Mouse (Mus musculus) T-helper 1 cell (primary cell): ENCODE results near the gene Haus8.
"Not testable (repeated sequence)": the region's sequence is repeated elsewhere in the genome, so short reads cannot be mapped to it uniquely, and the experiment has no call there.

Source experiments
- in situ Hi-C: fragments of 300-600 bp; cut with MboI, MseI; formaldehyde crosslinking; loops from one replicate; pipeline ENCODE4 v1.15.1; 2025; ENCODE audit warnings: high pct_unique_total_duplicates

The Haus8 gene

DNA sequence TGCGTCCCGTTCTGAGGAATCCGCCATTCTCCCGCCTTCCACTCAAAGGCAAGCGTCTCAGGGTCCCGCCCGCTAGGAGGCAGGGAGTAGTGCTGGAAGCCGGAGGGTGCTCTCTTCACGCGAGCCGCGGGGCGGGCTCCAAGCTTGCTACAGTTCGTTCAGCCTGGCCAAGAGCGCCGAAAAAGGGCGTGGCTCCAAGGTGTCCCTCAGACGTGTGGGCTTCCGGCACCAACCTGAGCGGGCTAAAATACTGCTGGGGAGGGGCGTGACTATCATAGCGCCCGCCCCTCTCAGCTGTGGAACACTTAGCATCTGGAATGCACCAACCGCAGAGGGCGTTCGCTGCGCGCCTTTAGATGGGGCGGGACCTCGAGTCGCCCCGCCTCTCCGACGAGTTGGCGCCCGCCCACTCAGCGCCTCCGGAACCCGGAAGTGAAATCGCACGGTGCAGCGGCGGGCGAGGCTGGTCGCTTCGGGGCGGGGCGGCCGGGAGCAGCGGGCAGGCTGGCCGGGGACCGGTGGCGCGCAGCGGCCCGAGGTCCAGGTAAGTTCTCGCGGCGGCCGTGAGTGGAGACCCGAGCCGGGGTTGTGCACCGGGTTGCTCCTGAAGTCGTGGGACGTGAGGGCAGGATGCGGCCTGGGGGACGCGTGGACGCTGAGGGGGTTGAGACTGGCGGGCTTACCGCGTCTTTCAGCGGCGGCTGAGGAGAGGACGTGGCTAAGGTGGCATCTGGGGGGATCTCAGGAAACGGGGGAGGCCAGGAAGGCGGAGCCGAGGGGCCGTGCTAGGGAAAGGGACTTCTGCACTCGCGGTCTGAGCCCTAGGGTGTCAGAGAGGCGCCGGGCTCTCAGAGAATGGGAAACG is at the start of gene Haus8, which contains the start of gene Myo9b:
Gene Haus8, minus strand, starts transcription at position 649 of the 865 bp plus-strand sequence.
Gene Myo9b, plus strand, starts transcription at position 429 of the 865 bp plus-strand sequence.
- in situ Hi-C loops, result loop anchor here (10.0 kb wide), 2 partner anchors 378 to 1482 kb away; partner anchors contain the start of genes Rpl18a and Slc5a5

DNA sequence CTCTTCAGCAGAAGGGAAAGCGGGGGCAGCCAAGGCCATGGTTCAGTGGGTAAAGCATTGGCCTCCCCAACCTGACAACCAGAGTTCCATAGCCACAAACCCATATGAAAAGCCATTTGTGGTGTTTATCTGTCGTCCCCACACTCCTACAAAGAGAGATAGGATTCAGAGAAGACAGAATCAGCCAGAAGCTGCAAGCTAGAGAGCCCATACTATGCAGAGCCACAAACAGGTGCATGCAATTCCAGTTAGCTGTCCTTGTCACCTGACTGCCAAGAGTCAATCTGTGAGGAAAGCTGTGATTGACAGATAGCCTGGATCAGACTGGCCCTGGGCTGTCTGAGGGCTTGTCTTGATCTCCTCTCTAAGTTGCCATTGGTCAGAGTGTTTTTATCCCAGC is 47.0 kb upstream of the Haus8 start:
- in situ Hi-C loops, result not testable (repeated sequence)

DNA sequence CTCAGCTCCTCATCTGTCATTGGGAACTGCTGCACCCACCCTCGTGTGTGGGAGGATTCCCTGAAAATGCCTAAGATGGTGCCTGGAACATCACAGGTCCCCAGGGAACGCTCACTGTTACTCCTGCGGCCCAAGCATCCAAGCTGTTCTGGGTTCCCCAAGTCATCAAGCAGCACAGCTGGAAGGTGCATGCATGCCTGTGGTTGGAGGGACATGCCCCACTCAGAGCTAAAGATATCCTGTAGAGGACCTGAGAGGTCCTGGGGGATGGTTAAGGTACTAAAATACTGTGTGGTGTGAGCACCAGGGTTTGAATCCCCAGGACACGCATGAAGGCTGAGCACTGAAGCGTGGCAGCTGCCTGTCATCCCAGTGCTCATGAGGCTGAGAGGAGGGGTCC is 45.9 kb upstream of the Haus8 start:
- in situ Hi-C loops, result not testable (repeated sequence)

DNA sequence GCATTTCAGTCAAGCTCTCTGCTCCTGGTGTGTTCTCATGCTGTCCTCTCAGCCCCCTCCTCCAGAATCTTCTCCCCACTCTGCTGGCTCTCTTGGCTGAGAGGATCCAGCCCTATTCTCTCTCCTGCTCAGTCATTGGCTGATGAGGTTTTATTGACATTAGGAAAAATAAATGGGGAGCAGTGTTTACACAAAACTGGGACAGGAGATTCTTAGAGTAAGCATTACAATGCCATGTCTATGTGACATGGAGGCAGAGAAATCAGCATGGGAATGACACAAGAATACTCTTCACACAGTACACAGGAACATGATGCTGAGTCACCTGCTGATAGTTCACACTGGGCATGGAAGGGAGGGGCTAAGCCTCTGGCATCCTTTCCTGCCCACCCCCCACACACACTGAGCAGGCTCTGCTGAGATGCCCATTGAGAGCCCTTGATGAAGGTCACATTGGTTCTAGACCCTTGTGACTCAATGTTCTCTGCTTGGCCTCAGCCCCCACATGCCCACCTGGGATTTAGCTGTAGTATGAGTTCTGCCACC is 43.8 kb upstream of the Haus8 start:
- in situ Hi-C loops, result no loop called here

DNA sequence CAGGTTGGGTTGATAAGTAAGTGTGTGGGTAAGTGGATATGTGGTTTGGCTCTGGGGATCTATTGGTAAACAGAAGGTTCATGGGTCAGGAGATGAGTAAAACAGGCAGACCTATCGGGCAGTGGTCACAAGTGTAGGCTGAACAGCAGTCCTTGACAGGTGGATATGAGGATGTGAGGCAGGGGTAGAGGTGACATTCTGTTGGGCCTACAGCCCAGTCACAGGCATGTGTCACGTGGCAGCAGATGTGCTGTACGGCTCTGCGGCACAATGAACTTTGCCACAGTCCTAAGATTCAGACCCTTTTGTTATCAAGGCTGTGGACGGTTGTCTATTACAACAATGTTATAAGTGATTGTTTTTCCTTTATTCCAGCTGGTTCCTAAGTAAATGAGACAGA is 43.2 kb upstream of the Haus8 start:
- in situ Hi-C loops, result no loop called here

DNA sequence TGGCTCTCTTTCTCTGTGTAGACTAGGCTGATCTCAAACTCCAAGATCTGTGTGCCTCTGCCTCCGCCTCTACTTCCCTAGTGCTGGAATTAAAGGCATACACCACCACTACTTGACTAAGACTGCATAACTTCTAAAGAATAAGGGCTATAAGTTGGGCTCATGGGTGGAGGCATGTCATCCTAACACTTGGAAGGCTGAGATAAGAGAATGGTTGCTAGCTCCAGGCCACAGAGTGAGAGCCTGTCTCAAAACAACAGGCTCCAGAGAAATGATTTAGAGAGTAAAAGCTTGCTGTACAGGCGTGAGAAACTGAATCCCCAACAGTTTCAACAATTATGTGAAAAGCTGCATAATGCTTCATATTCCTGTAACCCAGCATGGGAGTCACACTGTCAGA is 41.2 kb upstream of the Haus8 start:
- in situ Hi-C loops, result no loop called here

DNA sequence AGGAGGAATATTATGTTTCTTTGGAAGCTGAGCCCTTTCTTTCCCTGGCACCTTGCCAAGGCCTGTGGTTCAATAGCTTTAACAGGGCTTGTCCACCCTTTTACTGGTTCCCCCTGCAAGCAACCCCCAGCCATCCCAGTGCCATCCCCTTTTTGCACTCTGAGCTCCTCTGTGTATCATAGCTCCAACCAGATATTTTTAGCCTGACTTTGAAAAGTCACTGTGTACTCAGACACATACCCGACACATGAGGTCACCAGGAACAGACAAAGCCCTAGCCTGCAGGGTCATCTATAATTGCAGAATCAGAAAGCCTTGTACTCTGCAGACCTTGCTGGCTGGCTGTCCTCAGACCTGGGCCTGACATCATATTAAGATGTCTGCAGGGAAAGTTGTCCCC is 40.0 kb upstream of the Haus8 start:
- in situ Hi-C loops, result no loop called here

DNA sequence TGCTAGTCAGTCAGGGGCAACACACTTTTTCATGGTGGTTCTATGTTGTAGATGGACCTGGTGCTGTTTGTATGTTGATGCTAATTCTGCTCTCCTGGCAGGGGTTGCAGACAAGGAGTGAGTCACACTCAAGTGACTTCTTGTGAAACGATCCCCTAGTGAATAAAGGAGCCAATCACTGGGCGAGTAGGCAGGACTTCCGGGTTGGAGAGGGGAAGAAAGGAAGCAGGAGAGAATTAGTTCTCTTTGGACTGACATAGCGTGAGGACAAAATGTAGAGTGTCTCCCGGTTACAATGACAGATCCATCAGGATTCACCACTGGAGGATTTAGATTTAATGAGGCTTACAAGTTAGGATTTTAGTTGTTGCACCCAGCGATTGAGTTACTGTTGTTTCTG is 37.7 kb upstream of the Haus8 start:
- in situ Hi-C loops, result no loop called here

DNA sequence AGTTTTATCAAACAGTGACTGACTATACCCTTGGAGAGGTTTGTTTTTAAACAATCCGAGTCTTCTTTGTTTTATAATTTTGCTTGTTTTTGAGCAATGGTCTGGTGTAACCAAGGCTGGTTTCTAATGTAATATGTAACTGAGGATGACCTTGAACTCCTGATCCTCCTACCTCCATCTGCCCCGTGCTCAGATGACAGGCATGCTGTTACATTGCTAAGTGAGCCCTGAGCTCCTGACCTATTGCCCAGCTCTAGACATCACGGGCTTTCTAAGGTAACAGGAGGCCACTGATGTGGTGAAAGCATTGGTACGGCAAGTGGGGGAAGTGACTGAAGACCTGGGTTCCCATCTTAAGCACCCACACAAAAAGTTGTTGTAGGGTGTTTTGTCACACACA is 35.2 kb upstream of the Haus8 start:
- in situ Hi-C loops, result no loop called here

DNA sequence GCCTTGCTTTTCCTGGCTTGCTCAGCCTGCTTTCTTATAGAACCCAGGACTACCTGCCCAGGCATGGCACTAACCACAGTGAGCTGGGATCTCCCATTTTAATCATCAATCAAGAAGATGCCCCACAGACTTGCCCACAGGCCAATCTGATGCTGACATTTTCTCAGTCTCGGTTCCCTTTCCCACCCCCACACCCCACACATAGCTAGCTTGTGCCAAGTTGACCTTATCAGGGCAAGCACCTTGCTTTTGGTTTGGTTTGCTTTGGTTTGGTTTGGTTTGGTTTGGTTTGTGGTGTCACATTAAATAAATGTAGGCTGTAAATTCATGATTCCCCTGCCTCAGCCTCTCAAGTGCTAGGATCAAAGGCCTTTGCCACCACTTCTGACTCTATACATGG is 34.6 kb upstream of the Haus8 start:
- in situ Hi-C loops, result no loop called here

DNA sequence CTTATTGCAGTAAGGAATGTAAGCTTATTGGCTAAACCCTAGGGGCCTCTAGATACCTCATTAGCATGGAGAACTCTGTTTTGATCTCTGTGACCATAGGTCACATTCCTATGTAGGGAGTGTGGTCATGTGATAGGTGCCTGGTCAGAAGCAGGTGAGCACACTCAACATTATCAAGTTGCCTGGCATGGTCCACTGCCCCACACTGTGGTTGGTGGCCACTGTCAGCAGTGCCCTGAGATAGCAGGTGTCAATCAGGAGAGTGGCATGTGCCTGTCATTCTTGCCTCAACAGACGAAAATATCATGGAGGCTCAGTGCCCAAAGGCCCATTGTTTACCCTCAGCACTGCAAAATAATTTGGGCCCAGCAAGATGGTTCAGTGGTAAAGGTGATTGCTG is 33.3 kb upstream of the Haus8 start:
- in situ Hi-C loops, result no loop called here

DNA sequence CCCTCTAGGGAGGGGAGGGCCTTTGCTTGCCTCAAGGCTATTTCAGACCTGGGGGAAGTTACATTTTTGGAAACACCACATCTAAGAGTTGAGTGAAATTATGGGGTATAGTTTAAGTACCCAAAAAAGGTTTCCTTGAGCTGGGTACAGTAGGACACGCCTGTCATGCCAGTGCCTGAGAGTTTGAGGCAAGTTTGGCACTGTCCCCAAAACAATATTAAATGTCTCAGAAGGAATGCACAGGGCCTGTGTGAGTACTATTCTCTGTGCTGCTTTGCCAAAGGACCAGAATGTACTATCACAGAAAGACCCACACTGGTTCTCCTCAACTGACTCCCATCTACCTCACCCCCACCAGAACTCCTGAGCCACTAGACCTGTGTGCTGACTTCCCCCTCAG is 30.9 kb upstream of the Haus8 start:
- in situ Hi-C loops, result no loop called here

DNA sequence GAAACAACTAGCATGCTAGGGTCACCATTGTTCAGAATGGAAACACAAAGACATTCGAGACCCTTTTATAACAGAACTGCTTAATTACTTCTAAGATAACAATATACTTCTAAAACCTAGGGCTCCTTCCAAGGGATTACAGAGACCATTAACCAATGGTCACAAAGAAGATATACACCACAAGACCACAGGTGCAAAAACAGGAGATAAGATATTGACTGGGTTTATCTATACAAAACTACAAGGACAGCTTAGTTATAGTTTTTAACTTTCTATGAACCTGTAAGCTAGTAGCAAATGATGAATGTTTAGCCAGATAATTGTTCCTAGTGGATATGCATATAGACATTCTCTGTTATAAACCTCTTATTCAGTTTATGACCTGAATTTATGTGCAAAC is 30.1 kb upstream of the Haus8 start:
- in situ Hi-C loops, result no loop called here

DNA sequence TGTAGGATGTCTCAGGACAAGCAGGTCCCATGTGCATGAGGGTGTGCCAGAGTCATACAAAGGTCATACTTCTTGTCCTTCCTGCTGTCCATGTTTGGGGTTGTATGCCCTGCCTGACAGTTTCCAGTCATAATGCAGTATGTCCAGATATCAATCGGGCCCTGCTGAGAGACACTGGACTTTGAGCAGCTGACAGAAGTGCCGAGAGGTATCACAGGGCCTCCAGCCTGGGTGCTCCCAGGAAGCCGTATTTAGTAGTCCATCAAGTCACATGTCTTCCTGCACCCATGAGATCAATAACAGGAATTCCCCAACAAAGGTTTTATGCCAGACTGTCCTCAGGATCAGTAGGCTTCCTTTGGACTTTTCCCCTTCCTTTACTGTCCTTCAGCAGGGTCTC is 27.0 kb upstream of the Haus8 start:
- in situ Hi-C loops, result no loop called here

DNA sequence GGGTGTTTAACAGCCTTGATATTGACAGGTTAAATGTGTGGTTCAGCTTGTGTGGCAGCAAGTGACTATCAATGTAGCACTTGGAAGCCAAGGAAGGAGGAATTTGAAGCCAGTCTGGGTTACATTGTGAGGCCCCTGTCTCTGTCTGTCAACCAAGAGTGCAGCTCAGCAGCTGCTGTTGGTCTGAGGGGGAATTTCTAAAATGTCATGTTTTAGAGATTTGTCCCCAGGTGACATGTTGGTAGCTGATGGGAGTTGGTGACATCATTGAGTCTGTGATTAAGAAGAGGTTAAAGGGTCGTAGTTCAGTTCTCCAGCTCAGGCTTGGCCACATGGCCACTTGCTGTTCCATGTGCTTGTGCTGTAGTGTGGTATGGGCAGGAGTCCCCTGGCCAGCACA is 24.7 kb upstream of the Haus8 start:
- in situ Hi-C loops, result no loop called here

DNA sequence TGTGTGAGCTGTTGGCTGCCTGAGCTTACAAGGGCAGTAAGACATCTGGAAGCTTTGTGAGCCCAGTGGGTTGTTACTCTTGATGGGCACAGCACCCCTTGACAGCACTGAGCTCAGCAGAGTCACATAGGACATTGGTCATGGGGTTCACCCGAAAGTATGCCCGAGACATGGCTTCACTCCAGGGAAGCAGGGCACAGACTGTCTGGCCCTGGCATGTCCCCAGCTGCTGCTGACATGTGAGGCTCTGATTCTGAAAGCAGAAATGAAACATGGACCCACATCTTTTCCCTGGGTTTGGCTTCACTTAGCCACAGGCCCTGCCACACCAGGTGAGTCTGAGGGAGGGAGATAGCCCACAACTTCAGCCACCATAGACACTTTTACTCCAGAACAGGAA is 24.1 kb upstream of the Haus8 start:
- in situ Hi-C loops, result no loop called here

DNA sequence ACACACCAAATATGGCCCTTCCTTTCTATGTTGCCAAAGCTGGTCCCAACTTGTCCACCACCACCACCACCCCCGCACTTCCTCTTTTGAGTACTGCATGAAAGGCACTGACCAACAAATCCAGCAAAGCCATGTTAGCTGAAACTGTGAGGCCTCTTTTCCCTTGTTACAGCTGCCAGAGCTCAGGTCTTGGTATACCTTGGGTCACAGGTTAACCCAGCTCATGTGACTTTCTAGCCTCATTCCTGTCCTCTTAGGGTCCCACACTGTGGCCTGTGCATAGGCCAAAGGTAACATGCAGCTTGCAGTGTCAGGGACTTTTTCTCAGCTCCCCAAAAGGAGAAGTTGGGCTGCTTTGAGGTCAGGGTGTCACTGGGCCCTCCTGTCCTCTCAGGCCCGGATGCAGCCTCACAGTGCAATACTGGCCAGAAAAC is 23.5 kb upstream of the Haus8 start:
- in situ Hi-C loops, result no loop called here

DNA sequence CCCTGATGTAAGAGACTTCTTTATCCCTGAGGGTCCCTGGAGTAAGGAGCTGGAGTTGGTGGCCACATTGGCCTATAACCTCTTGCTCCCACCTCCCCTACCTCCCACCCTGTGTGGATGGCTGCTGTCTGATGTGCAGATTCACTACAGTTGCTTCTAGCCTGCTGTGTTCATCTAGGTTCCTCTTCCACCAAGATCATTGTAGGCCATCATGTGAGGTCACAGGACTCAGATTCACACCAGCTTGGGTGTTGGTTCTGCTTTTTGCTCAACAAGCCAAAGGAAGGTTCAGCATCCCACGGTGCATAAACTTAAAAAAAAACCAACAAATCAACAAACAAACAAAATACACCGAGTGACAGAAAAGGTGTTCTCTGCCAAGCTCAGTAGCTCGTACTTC is 21.2 kb upstream of the Haus8 start:
- in situ Hi-C loops, result not testable (repeated sequence)

DNA sequence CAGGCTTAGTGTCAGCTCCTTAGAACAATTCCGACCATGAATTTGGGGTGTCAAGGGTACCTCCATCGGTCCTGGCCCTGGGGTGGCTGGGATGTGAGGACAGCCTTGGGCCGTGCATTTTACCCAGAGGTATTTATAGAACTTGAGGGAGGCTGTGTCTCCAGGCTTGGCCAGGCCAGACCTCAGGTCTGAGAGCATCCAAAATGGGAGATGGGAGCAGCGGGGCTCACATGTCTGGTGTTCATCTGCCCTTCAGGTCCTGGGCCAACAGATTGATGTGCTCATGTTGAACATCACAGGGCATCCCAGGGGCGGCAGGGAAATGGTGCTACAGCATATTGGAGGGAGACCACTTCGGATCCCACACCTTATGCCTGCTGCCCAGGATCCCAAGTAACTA is 18.6 kb upstream of the Haus8 start:
- in situ Hi-C loops, result no loop called here

DNA sequence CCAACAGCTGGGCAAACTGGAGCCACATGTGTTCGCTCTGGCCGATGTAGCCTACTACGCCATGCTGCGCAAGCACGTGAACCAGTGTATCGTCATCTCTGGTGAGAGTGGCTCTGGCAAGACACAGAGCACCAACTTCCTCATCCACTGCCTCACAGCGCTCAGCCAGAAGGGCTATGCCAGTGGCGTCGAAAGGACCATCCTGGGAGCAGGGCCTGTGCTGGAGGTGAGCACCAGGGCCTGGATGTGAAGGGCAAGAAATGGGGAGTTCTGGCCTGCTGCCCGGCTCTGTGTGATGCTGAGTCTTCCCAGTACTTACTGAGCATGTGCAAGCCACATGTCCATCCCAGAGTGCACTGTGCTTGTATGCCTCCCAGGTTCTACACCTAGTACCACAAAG is 18.2 kb upstream of the Haus8 start:
- in situ Hi-C loops, result no loop called here

DNA sequence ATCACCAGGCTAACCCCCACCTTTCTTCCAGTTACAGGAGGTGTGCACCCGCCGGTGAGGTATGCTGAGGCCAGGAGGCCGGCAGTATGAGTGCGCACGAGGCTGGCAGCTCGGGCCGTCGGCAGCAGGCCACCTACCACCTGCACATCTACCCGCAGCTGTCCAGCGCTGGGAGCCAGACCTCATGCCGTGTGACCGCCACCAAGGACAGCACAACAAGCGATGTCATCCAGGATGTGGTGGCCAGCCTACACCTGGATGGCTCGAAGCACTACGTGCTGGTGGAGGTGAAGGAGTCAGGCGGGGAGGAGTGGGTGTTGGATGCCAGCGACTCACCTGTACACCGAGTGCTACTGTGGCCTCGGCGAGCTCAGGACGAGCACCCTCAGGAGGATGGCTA is 17.5 kb upstream of the Haus8 start:
- in situ Hi-C loops, result no loop called here

DNA sequence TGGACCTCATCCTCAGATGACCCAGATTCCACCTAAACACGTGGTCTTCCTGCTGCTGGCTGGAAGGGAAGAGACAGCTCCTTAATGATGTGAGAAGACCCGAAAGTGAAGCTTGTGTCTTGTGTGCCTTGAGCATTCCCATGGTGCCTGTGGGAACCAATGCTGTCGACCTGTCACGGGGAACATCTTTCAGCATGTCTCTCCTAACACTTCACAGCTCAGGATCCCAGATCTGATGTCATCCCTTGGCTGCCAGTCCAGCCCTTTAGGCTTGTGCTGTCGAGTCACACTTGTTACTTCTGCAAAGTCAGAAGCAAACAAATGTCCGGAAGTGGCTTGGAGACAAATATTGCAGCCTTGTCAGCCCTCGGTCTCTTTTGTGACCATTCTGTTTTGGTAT is 16.4 kb upstream of the Haus8 start:
- in situ Hi-C loops, result no loop called here

DNA sequence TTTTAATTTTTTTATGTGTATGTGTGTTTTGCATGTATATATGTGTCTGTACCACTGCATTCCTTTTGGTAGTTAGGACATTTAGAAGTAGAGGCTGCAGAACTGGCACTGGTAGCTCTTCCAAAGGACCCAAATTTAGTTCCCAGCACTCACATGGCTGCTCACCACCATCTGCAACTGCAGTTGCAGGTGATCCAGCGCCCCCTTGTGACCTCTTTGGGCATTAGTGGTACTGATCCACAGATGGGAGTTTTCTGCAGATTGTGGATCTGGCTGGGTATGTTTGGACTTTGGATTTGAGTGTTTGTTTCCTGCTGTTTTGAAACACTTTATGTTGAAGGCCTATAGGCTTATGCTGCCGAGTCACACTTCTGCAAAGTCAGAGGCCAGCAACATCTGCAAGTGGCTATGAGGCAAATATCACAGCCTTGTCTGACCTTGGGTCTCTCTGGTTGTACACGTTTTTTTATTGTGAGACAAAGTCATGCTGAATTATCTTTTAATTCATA is 15.8 kb upstream of the Haus8 start:
- in situ Hi-C loops, result no loop called here
